Mouse (Mus musculus) gastrocnemius, adult 2 months (tissue): ENCODE results near the gene Rab1b. TPM values are rescaled to one million over a fixed set of nuclear protein-coding genes. Genes with fewer than 3 reads are reported as not detected.
A peak's percentile ranks its signal among the peaks of the same experiment; 100 is the strongest.
"Not testable (repeated sequence)": the region's sequence is repeated elsewhere in the genome, so short reads cannot be mapped to it uniquely, and the experiment has no call there.

Experiments
- DNase-seq: peaks from one replicate; pipeline ENCODE4 v3.0.0; 2022
- H3K27ac ChIP-seq: fragments of 200-600 bp; 2 replicates; pipeline ENCODE4 v1.8.1; 2022; ENCODE audit warnings: mild to moderate bottlenecking
- H3K4me3 ChIP-seq: fragments of 200-600 bp; 2 replicates; pipeline ENCODE4 v1.8.1; 2022; ENCODE audit warnings: mild to moderate bottlenecking, moderate library complexity
- CTCF ChIP-seq: fragments of 200-600 bp; IDR thresholded peaks from 2 replicates; pipeline ENCODE4 v1.8.1; 2022; ENCODE audit warnings: antibody characterized with exemption, mild to moderate bottlenecking, moderate library complexity
- intact Hi-C: fragments of 180-260 bp; cut with DNase I; formaldehyde crosslinking; loops from one replicate; pipeline ENCODE4 v1.15.1; 2025
- long read RNA-seq, 2 experiments: library from polyadenylated mRNA; stranded (forward); transcript quantifications; one replicate each; pipeline ENCODE4 v2.0.0; 2021
- total RNA-seq, 2 experiments: library from RNA; stranded (reverse); gene quantifications; 2 replicates each; pipeline ENCODE4 v1.2.3; 2021

Rab1b gene
- total RNA-seq: 100 to 1,000 TPM; 112 to 128 TPM
- long read RNA-seq, experiment 1, transcript Rab1b-201 (6 exons, 1,913 nt): major isoform, 192 of 209 reads
- long read RNA-seq, experiment 1, partial matches to known transcripts: 2 of 209 reads
- long read RNA-seq, experiment 1, other reads (novel, unspliced or antisense): 15 of 209 reads
- long read RNA-seq, experiment 2, transcript Rab1b-201 (6 exons, 1,913 nt): major isoform, 186 of 210 reads
- long read RNA-seq, experiment 2, partial matches to known transcripts: 3 of 210 reads
- long read RNA-seq, experiment 2, other reads (novel, unspliced or antisense): 21 of 210 reads

DNA sequence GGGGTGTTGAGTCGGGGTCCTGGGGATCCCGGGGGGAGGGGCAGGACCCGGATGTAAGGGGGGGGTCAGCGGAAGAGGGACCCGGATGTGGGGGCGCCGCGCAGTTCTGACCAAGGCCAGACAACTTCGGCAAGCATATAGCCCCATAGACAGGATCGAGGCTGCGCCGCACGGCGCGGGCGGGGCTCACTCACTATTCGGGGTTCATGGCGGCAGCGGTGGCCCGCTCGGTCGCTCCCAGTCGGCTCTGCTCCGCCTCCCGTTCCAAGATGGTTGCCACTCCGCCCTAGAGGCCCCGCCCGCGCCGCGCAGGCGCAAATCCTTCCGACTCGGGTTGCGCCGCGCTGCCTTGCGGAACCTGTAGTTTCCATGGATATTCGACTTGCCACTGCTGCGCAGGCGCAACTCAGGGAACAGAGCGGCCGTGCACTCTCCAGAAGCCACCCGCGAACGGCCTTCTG, at the start of gene Rab1b:
Gene Rab1b (minus strand): TSS at position 342 of the 461 bp plus-strand sequence.
- TF ChIP-seq CTCF: no peak
- H3K27ac ChIP-seq: peak within 1 kb of the TSS; percentile 100
- peak; percentile 99 for DNase-seq
- intact Hi-C loops: no loop called here
- peak within 1 kb of the TSS; percentile 87 for H3K4me3 ChIP-seq

DNA sequence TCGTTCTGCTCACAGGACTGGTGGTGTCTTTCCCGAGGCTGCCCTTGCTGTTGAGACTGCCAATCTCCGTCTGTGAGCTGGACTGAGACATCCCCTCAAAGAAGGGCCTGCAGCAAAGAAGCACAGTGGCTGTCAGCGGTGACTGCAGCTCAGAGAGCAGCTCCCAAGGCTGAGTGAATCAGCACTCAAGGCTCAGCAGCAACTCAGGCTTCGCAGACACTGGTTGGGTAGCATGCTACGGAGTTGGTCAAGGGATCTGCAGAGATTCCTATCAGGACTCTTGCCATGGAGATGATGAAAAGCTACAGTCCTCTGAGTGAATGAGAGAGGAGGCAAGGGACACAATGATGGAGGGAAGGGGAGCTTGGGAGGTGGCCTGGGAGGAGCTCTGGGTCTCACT, 45.4 kb upstream of the Rab1b start:
- intact Hi-C loops: no loop called here
- no peak for TF ChIP-seq CTCF

DNA sequence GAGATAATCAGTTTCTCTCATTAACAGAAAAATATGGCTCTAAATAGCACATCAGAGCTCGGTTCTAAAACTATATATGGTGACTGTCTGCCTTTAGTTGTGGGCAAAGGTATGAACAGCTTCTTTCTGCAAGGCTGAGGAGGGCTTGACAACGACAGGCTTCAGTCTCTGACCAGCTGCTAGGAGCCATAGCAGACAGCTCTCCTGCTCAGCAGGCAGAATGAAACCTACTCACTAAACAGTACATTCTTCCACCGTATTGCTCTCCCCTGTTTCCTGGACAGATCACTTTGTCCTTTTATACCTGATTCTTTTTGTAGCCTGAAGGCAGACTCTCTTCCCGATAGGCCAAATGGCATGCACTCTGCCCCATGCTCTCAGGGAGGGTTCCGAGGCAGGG, 44.9 kb upstream of the Rab1b start:
- DNase-seq: no peak
- intact Hi-C loops: no loop called here
- Histone ChIP-seq H3K4me3 (no peak overlapping the region), H3K27ac (no peak overlapping the region)
- TF ChIP-seq CTCF: no peak

More for the DNA sequence above, 45.4 kb upstream of the Rab1b start:
- Histone ChIP-seq H3K27ac (no peak overlapping the region), H3K4me3 (no peak overlapping the region)
- no peak for DNase-seq

DNA sequence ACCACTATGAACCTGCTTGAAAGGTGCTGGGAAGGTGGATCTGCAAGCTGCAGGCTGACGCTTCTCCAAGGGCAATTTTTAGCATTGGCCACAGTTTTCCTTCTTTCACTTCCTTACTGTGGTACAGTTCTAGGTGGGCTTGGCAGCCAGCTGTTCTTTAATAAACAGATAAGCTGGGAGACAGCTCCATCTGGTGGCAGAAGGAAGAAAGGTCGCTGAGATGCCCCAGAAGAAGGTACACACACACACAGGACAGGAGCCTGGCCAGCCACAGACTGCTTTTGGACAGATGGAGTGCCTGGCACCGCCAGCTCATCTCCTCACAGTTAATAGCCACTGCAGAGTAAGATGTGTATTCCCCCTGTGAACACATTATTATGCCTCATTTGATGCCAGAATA, 44.5 kb upstream of the Rab1b start:
- TF ChIP-seq CTCF: peak; percentile 74
- Histone ChIP-seq H3K4me3 (no peak overlapping the region), H3K27ac (no peak overlapping the region)
- intact Hi-C loops: no loop called here
- peak; percentile 44 for DNase-seq

DNA sequence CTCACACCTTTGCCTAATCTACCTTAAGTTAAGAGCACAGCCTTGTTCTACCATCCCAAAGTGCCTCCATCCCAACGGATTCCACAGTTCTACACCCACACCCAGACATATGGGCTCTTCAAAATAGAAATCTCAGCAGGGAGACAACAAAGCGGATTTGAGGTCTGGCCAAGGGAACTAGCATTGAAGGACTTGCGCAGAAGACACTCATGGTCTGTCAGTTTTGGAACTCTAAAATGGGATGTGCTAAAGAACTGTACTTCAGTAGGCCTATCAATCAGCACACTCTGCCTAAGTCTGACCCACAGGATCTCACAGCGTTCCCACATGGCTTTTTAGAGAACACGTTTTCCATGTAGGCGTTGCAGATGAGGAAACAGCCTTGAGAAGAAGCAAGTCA, 43.5 kb upstream of the Rab1b start:
- DNase-seq: no peak
- Histone ChIP-seq H3K4me3 (no peak overlapping the region), H3K27ac (no peak overlapping the region)
- TF ChIP-seq CTCF: no peak
- intact Hi-C loops: no loop called here

DNA sequence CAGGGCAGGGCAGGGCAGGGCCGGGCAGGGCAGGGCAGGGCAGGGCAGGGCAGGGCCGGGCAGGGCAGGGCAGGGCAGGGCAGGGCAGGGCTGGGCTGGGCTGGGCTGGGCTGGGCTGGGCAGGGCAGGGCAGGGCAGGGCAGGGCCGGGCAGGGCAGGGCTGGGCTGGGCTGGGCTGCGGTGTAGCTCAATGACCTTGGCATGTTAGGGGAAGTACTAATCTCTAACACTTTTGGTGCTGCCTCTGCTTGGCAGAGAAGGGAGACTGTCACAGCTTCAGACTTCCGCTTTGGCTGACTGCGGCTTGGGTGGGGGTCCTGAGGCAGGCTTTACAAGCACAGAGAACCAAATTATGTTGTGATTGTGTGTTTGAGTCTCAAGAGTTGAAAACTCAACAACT, 42.2 kb upstream of the Rab1b start:
- intact Hi-C loops, DNase-seq, H3K4me3 ChIP-seq, H3K27ac ChIP-seq: not testable (repeated sequence)

DNA sequence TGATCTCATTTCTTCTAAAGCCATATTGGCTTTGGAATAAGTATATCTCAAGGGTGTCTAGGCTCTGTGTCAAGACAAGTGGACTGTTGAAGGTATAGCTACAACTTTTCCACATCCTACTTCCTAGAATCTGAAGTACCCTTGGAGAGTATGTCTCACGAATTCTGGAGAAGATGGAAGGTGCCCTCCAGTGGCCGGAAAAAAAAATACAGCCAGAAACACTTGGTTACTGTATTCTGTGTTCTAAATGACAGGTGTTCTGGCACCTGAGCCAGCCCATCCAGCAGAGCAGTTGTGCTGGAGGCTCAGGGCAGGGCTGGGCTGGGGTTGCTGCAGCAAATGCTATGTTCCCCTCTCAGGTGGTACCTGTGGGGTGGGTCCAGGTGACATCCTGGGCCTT, 32.8 kb upstream of the Rab1b start:
- peak; percentile 73 for TF ChIP-seq CTCF
- peak; percentile 45 for DNase-seq
- no peak overlapping the region for H3K27ac ChIP-seq
- intact Hi-C loops: loop anchor here (2.0 kb wide), 1 partner anchor 23 kb away; no protein-coding TSS in a partner anchor
- H3K4me3 ChIP-seq: no peak overlapping the region

DNA sequence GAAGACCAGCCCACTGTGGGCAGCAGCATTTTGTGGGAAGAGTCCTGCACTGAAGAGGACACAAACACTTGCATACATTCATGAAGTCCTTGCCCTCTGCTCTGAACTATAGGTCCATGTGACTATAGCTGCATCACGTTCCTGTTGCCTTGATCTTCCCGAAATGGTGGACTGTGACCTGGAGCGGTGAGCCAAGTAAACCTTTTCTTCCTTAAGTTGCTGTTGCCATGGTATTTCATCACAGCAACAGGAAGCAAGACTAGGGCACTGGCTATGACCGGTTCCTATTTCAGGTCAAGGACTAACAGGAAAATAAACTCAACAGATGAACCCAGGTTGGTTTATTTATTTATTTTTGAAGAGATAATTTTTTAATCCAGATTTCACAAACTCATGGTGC, 24.4 kb upstream of the Rab1b start:
- TF ChIP-seq CTCF: no peak
- intact Hi-C loops: loop anchor here (5.0 kb wide), 1 partner anchor 39 kb away; no protein-coding TSS in a partner anchor
- DNase-seq: no peak
- Histone ChIP-seq H3K4me3 (no peak overlapping the region), H3K27ac (no peak overlapping the region)

DNA sequence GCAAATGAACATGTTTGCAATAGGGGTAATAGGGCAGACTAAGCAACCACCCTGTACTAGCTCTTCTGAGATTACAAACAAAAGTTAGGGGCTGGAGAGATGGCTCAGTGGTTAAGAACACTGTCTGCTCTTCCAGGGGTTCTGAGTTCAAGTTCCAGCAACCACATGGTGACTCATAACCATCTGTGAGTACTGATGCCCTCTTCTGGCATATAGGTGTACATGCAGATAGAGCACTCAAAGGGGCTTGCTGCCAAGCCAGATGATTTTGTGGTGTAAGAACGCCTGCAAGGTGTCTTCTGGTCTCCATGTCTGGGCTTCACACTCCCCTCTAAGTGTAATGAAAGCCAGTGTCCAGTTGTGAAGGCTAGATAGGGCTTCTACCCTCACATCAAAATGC, 22.9 kb upstream of the Rab1b start:
- no peak for DNase-seq
- intact Hi-C loops: loop anchor here (5.0 kb wide), 1 partner anchor 37 kb away; no protein-coding TSS in a partner anchor
- TF ChIP-seq CTCF: peak; percentile 50
- H3K4me3 ChIP-seq: no peak overlapping the region
- no peak overlapping the region for H3K27ac ChIP-seq

DNA sequence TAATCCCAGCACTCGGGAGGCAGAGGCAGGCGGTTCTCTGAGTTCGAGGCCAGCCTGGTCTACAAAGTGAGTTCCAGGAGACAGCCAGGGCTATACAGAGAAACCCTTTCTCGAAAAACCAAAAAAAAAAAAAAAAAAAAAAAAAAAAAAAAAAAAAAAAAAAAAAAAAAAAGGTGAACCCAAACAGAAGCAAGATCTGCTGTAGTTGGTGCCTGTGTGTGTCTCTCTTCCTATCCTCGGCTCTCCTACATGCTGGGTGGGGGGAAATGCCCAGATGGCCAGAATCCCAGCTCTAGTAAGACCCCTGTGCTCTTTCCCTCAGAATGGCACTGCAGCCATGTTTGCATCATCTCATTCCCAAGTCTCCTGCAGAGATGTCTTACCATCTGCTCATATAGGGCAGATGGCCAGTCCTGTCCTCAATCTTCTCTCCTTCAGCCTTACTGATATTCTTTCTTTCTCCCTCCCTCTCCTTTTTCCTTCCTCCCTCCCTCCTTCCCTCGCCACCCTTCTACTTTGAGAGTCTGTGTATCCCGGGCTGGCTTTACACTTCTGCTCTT, 17.3 kb upstream of the Rab1b start:
- Histone ChIP-seq H3K27ac (no peak overlapping the region), H3K4me3 (no peak overlapping the region)
- intact Hi-C loops: no loop called here
- DNase-seq: no peak
- no peak for TF ChIP-seq CTCF

DNA sequence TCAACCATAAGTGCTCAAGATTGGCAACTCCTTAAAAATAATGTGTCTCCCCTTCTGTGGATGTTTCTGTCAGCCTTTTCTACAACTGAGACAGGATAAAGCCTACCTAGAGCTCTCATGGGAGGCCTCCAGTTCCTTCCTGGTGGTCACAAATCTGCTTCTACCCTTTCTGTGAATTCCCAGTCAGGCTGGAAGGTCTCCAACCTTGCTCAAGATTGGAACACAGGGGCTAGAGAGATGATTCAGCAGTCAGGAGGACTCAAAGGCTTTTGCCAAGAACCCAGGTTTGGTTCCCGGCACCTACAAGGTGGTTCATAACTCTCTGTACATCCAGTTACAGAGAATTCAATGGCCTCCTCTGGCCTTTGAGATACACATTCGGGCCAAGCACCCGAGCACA, 16.4 kb upstream of the Rab1b start:
- TF ChIP-seq CTCF: no peak
- intact Hi-C loops: no loop called here
- Histone ChIP-seq H3K27ac (no peak overlapping the region), H3K4me3 (no peak overlapping the region)
- no peak for DNase-seq

DNA sequence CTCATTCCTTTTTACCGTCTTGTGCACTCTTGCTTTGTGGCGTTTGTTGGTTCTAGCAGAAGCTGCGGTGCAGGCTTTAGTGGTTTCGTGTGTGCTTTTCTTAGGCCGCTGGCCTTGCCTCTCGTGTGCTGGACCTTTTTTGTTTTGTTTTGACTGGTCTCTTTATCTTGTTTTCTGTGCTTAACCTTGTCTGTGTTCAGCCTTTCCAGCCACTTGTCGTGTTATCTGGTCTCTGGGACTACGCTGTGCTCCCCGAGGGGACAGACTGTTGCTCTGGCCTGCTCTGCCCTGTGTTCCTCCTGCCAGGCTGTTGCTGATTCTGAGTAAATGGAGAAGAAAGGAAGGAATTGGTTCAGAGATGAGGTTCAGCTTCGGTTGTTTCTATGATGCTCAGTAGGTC, 15.6 kb upstream of the Rab1b start:
- DNase-seq: no peak
- intact Hi-C loops: no loop called here
- no peak overlapping the region for H3K4me3 ChIP-seq
- H3K27ac ChIP-seq: no peak overlapping the region
- TF ChIP-seq CTCF: no peak

DNA sequence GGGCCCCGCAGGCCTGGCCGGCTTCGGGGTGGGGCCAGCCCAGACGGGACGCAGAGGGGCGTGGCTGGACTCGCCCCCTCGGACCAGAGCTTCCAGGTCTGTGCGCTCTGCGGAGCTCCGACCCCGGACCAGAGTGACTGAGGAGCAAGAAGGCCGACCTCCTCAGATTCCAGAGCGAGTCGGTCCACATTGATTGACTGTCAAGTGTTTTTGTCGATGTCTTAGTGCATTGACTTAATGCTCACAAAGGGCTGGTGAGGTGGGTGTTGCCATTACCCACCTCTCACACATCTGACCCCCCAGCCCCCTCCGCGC, 11.5 kb upstream of the Rab1b start, which contains the start of gene Klc2:
Gene Klc2 (minus strand): TSS at position 177 of the 315 bp plus-strand sequence.
- no peak for TF ChIP-seq CTCF
- intact Hi-C loops: no loop called here
- Histone ChIP-seq H3K4me3 (peak within 1 kb of the TSS; percentile 84), H3K27ac (peak within 1 kb of the TSS; percentile 86)
- no peak for DNase-seq
